Mouse (Mus musculus): ENCODE results near the gene Rbp2. TPM values are rescaled to one million over a fixed set of nuclear protein-coding genes. Genes with fewer than 3 reads are reported as not detected.
A peak's percentile ranks its signal among the peaks of the same experiment; 100 is the strongest.

Gene Rbp2
- total RNA-seq (2022) = not detected

GRCm38 (mm10) chr9:98485815-98486214, at the start of gene Rbp2:
Gene Rbp2, plus strand, starts transcription at chr9:98486115.
- no peak for DNase-seq (ENCODE audit: low spot score in 2 of 2)

- no peak for DNase-seq (ENCODE audit: low spot score in 2 of 2)
Measured at GRCm38 (mm10) chr9:98437819-98438218, 48.1 kb upstream of the Rbp2 start.

GRCm38 (mm10) chr9:98439091-98439490, 46.8 kb upstream of the Rbp2 start:
- DNase-seq (ENCODE audit: low spot score in 2 of 2) = no peak

GRCm38 (mm10) chr9:98442638-98443037, 43.3 kb upstream of the Rbp2 start:
- peak in 1 of 2 experiments; percentile 25 for DNase-seq (ENCODE audit: low spot score in 2 of 2)

- DNase-seq (ENCODE audit: low spot score in 2 of 2) = no peak
Measured at GRCm38 (mm10) chr9:98445359-98446149, 40.4 kb upstream of the Rbp2 start.

GRCm38 (mm10) chr9:98450976-98451375, 34.9 kb upstream of the Rbp2 start:
- no peak for DNase-seq (ENCODE audit: low spot score in 2 of 2)

- DNase-seq (ENCODE audit: low spot score in 2 of 2) = no peak
Measured at GRCm38 (mm10) chr9:98466709-98467108, 19.2 kb upstream of the Rbp2 start.

GRCm38 (mm10) chr9:98480172-98480749, 5.7 kb upstream of the Rbp2 start:
- no peak for DNase-seq (ENCODE audit: low spot score in 2 of 2)

- DNase-seq (ENCODE audit: low spot score in 2 of 2) = no peak
Measured at GRCm38 (mm10) chr9:98482256-98482655, 3.7 kb upstream of the Rbp2 start.

- DNase-seq (ENCODE audit: low spot score in 2 of 2) = no peak
Measured at GRCm38 (mm10) chr9:98485020-98485419, 895 bp upstream of the Rbp2 start.

- no peak for DNase-seq (ENCODE audit: low spot score in 2 of 2)
Measured at GRCm38 (mm10) chr9:98487273-98487672, 1.4 kb downstream of the Rbp2 start.

GRCm38 (mm10) chr9:98489532-98489931, 3.6 kb downstream of the Rbp2 start:
- no peak for DNase-seq (ENCODE audit: low spot score in 2 of 2)

GRCm38 (mm10) chr9:98490128-98490527, 4.2 kb downstream of the Rbp2 start:
- no peak for DNase-seq (ENCODE audit: low spot score in 2 of 2)

GRCm38 (mm10) chr9:98491071-98491470, 5.2 kb downstream of the Rbp2 start:
- no peak for DNase-seq (ENCODE audit: low spot score in 2 of 2)

- DNase-seq (ENCODE audit: low spot score in 2 of 2) = no peak
Measured at GRCm38 (mm10) chr9:98492212-98492611, 6.3 kb downstream of the Rbp2 start.

- DNase-seq (ENCODE audit: low spot score in 2 of 2) = no peak
Measured at GRCm38 (mm10) chr9:98492821-98493220, 6.9 kb downstream of the Rbp2 start.

GRCm38 (mm10) chr9:98497157-98497556, 11.2 kb downstream of the Rbp2 start:
- DNase-seq (ENCODE audit: low spot score in 2 of 2) = no peak

GRCm38 (mm10) chr9:98497990-98498389, 12.1 kb downstream of the Rbp2 start:
- no peak for DNase-seq (ENCODE audit: low spot score in 2 of 2)

GRCm38 (mm10) chr9:98498717-98499268, 12.9 kb downstream of the Rbp2 start:
- no peak for DNase-seq (ENCODE audit: low spot score in 2 of 2)

- DNase-seq (ENCODE audit: low spot score in 2 of 2) = no peak
Measured at GRCm38 (mm10) chr9:98499601-98500000, 13.7 kb downstream of the Rbp2 start.

- DNase-seq (ENCODE audit: low spot score in 2 of 2) = no peak
Measured at GRCm38 (mm10) chr9:98507480-98507879, 21.6 kb downstream of the Rbp2 start.

- DNase-seq (ENCODE audit: low spot score in 2 of 2) = no peak
Measured at GRCm38 (mm10) chr9:98510363-98511055, 24.6 kb downstream of the Rbp2 start.
